Mouse (Mus musculus): ENCODE data around the gene Gtf3a. TPM values are rescaled to one million over a fixed set of nuclear protein-coding genes. Genes with fewer than 3 reads are reported as not detected.
A peak's percentile ranks its signal among the peaks of the same experiment; 100 is the strongest.
"Not testable (repeated sequence)": the region's sequence is repeated elsewhere in the genome, so short reads cannot be mapped to it uniquely, and the experiment has no call there.

Gene Gtf3a
- polyA plus RNA-seq, 1 experiment: 55.6 TPM

DNA sequence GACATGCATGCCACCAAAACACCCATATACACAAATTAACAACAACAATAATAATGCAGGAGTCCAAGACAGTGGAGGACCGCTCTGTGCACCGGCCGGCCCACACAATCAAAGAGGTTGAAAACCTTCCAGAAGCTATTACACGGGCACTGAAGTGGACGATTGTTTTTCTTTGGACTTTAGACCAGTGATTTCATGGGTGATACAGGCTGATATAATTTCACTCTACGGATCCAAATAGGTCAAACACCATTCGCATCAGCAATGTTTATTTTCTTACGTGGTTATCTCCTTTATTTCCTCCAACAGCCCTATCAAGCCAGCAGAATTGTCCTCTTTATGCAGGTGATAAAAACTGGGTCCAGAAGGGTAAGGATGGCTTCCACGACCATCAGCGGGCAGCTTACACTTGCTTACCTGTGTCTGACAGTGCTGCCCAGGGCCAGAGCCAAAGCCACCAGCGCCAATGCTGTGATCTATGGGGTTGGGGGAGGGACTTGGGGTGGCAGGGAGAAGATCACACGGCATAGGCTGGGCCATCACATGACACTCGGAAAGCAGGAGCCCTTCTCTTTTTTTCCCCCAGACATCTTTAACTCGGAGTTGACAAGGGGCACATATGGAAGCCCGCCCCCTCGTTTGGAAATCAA is 16.4 kb upstream of the Gtf3a start:
- Histone ChIP-seq H3K27ac (ENCODE audit: insufficient read depth, low read length) (no peak overlapping the region), H3K4me1 (ENCODE audit: control insufficient read depth, insufficient read depth, low read length) (no peaks in the 10 kb centered on the region), H3K4me3 (ENCODE audit: insufficient read depth, low read length) (no peak overlapping the region)
- no peak for TF ChIP-seq CTCF (IDR thresholded peaks at IDR 0.05; ENCODE audit: extremely low read depth, insufficient read depth, low read length)
- no peak for TF ChIP-seq POLR2A (IDR thresholded peaks at IDR 0.05; ENCODE audit: extremely low read depth, insufficient read depth, low read length)

- Histone ChIP-seq H3K4me1 (ENCODE audit: control insufficient read depth, insufficient read depth, low read length) (no peaks in the 10 kb centered on the region), H3K4me3 (ENCODE audit: insufficient read depth, low read length) (no peak overlapping the region), H3K27ac (ENCODE audit: insufficient read depth, low read length) (no peak overlapping the region)
- no peak for TF ChIP-seq POLR2A (IDR thresholded peaks at IDR 0.05; ENCODE audit: extremely low read depth, insufficient read depth, low read length)
- TF ChIP-seq CTCF (IDR thresholded peaks at IDR 0.05; ENCODE audit: extremely low read depth, insufficient read depth, low read length): no peak
Observed at GRCm38 (mm10) chr5:146933466-146933865, 15.0 kb upstream of the Gtf3a start.

- no peak overlapping the region for H3K4me3 ChIP-seq (ENCODE audit: insufficient read depth, low read length)
- TF ChIP-seq CTCF (IDR thresholded peaks at IDR 0.05; ENCODE audit: extremely low read depth, insufficient read depth, low read length) (no peak), POLR2A (IDR thresholded peaks at IDR 0.05; ENCODE audit: extremely low read depth, insufficient read depth, low read length) (no peak)
- H3K27ac ChIP-seq (ENCODE audit: insufficient read depth, low read length): no peak overlapping the region
- H3K4me1 ChIP-seq (ENCODE audit: control insufficient read depth, insufficient read depth, low read length): no peaks in the 10 kb centered on the region
Observed at GRCm38 (mm10) chr5:146937541-146938503, 10.6 kb upstream of the Gtf3a start.

DNA sequence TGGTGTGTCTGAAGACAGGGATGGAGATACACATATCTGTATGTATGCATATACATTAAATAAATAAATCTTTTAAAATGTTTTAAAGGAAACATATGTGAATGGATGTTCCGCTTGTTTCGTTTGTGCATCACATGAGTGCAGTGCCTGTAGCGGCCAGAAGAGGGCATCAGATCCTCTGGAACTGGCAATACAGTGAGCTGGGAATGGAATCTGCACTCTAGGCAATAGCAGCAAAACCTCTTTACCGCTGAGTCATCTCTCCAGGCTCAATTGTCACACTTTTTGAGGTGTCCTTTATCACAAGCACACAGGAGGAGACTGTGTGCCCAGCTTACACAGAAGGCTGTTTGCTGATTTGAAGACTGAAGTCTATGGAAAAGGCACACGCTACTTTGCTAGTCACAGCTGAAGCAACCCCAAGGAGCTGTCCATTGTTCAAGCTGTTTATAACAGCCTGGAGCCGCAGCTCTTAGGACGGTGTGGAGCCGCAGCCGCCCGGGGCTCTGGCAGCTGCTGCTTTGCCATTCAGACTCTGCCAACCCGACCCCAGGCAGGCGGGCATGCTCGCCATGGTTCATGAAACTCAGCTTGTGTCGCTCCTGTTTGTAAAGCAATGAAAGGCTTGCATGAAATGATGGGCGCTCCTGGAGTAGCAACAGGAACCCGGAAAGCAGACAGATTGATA is 9.2 kb upstream of the Gtf3a start:
- Histone ChIP-seq H3K27ac (ENCODE audit: insufficient read depth, low read length) (no peak overlapping the region), H3K4me3 (ENCODE audit: insufficient read depth, low read length) (no peak overlapping the region), H3K4me1 (ENCODE audit: control insufficient read depth, insufficient read depth, low read length) (no peaks in the 10 kb centered on the region)
- no peak for TF ChIP-seq CTCF (IDR thresholded peaks at IDR 0.05; ENCODE audit: extremely low read depth, insufficient read depth, low read length)
- no peak for TF ChIP-seq POLR2A (IDR thresholded peaks at IDR 0.05; ENCODE audit: extremely low read depth, insufficient read depth, low read length)

DNA sequence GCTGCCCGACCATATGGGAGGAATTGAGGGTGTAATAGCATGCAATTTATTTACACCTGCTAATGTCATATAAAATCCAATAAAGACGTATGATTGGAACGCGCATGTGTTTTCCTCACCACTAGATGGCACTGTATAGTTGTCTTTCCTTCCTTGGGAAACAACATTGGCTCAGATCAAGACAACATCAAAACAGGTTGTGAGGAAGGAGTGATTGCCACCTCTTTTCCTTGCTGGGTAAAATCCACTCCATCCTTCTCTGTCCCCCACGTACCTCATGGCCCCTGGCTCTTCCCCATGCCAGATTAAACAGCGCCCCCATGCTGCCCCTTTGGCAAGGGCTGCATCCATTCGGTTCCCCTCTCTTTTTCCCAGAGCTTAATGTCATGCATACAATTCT is 8.2 kb upstream of the Gtf3a start:
- Histone ChIP-seq H3K4me1 (ENCODE audit: control insufficient read depth, insufficient read depth, low read length) (no peaks in the 10 kb centered on the region), H3K4me3 (ENCODE audit: insufficient read depth, low read length) (no peak overlapping the region), H3K27ac (ENCODE audit: insufficient read depth, low read length) (no peak overlapping the region)
- TF ChIP-seq POLR2A (IDR thresholded peaks at IDR 0.05; ENCODE audit: extremely low read depth, insufficient read depth, low read length) (no peak), CTCF (IDR thresholded peaks at IDR 0.05; ENCODE audit: extremely low read depth, insufficient read depth, low read length) (peak; percentile 57)

- H3K27ac ChIP-seq (ENCODE audit: insufficient read depth, low read length); H3K4me3 ChIP-seq (ENCODE audit: insufficient read depth, low read length); H3K4me1 ChIP-seq (ENCODE audit: control insufficient read depth, insufficient read depth, low read length): not testable (repeated sequence)
Observed at GRCm38 (mm10) chr5:146941939-146942338, 6.5 kb upstream of the Gtf3a start.

GRCm38 (mm10) chr5:146942965-146943364 is 5.5 kb upstream of the Gtf3a start:
- TF ChIP-seq POLR2A (IDR thresholded peaks at IDR 0.05; ENCODE audit: extremely low read depth, insufficient read depth, low read length) (no peak), CTCF (IDR thresholded peaks at IDR 0.05; ENCODE audit: extremely low read depth, insufficient read depth, low read length) (no peak)
- Histone ChIP-seq H3K4me3 (ENCODE audit: insufficient read depth, low read length) (no peak overlapping the region), H3K4me1 (ENCODE audit: control insufficient read depth, insufficient read depth, low read length) (no peaks in the 10 kb centered on the region), H3K27ac (ENCODE audit: insufficient read depth, low read length) (no peak overlapping the region)

- Histone ChIP-seq H3K4me1 (ENCODE audit: control insufficient read depth, insufficient read depth, low read length) (no peaks in the 10 kb centered on the region; the same call in 1 of the 2 replicates), H3K4me3 (ENCODE audit: insufficient read depth, low read length) (no peak overlapping the region), H3K27ac (ENCODE audit: insufficient read depth, low read length) (no peak overlapping the region)
- TF ChIP-seq CTCF (IDR thresholded peaks at IDR 0.05; ENCODE audit: extremely low read depth, insufficient read depth, low read length) (no peak), POLR2A (IDR thresholded peaks at IDR 0.05; ENCODE audit: extremely low read depth, insufficient read depth, low read length) (no peak)
Observed at GRCm38 (mm10) chr5:146944568-146944967, 3.9 kb upstream of the Gtf3a start.

DNA sequence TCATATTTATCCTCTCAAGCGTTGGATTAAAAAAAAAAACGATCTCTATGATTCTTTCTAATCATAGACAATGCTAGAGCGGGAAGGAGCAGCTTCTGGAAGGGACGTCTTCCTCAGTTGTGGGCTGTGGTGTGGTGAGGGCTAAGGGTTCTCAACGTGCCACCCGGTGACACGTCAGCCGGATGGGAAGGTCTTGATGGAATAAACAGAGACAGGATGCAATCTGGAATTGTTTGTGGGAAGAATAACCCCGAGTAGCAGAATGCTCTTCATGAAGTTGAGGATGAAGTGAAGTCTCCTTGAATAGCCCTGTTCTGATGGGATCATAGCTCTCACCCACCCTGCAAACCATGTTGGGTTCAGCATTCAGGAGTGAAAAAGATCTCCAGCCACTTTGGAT is 1.8 kb upstream of the Gtf3a start:
- Histone ChIP-seq H3K4me1 (ENCODE audit: control insufficient read depth, insufficient read depth, low read length) (no peaks in the 10 kb centered on the region; the same call in 1 of the 2 replicates), H3K4me3 (ENCODE audit: insufficient read depth, low read length) (no peak overlapping the region), H3K27ac (ENCODE audit: insufficient read depth, low read length) (no peak overlapping the region)
- TF ChIP-seq POLR2A (IDR thresholded peaks at IDR 0.05; ENCODE audit: extremely low read depth, insufficient read depth, low read length): no peak
- no peak for TF ChIP-seq CTCF (IDR thresholded peaks at IDR 0.05; ENCODE audit: extremely low read depth, insufficient read depth, low read length)

Measured in cortical plate, adult 2 months (tissue).